Mouse (Mus musculus) forebrain, embryonic 11.5 days (tissue): ENCODE measurements around the gene Wipf3. TPM values are rescaled to one million over a fixed set of nuclear protein-coding genes. Genes with fewer than 3 reads are reported as not detected.

Experiments used
- ATAC-seq: fragments of 200-750 bp; cut with Nextera tagmentation; replicated peaks from 2 replicates; pipeline ENCODE4 v1.8.0; 2017; ENCODE audit warnings: moderate TSS enrichment; ENCODE audit not compliant: low FRiP score
- DNase-seq: peaks from one replicate; pipeline ENCODE4 v3.0.0-alpha.2; 2017; ENCODE audit warnings: low spot score
- H3K27ac ChIP-seq: fragments of 300-500 bp; sonication (generic); 2 replicates; pipeline ENCODE4 v1.5.1; 2014; ENCODE audit warnings: low read depth, low read length
- H3K27me3 ChIP-seq: fragments of 300-500 bp; sonication (generic); 2 replicates; pipeline ENCODE4 v1.6.1; 2014; ENCODE audit warnings: mild to moderate bottlenecking, low read length, mixed read lengths; ENCODE audit not compliant: control insufficient read depth, insufficient read depth
- H3K36me3 ChIP-seq: fragments of 300-500 bp; sonication (generic); 2 replicates; pipeline ENCODE4 v1.6.1; 2014; ENCODE audit warnings: mild to moderate bottlenecking, low read length, moderate library complexity, mixed read lengths; ENCODE audit not compliant: control insufficient read depth, insufficient read depth
- H3K4me1 ChIP-seq: fragments of 300-500 bp; sonication (generic); replicated peaks from 2 replicates; pipeline ENCODE4 v1.6.1; 2014; ENCODE audit warnings: low read length, mixed read lengths; ENCODE audit not compliant: control insufficient read depth, insufficient read depth
- H3K4me2 ChIP-seq: fragments of 300-500 bp; sonication (generic); 2 replicates; pipeline ENCODE4 v1.6.1; 2014; ENCODE audit warnings: low read depth, mild to moderate bottlenecking, low read length, moderate library complexity, mixed read lengths; ENCODE audit not compliant: severe bottlenecking
- H3K4me3 ChIP-seq: fragments of 300-500 bp; sonication (generic); 2 replicates; pipeline ENCODE4 v1.5.1; 2014; ENCODE audit warnings: low read depth, low read length
- H3K9ac ChIP-seq: fragments of 300-500 bp; sonication (generic); 2 replicates; pipeline ENCODE4 v1.6.1; 2014; ENCODE audit warnings: low read length
- H3K9me3 ChIP-seq: fragments of 300-500 bp; sonication (generic); 2 replicates; pipeline ENCODE4 v1.6.1; 2016; ENCODE audit warnings: low read length, mixed read lengths; ENCODE audit not compliant: control insufficient read depth
- WGBS: fragments of 180-500 bp; shearing (Covaris S2); extraction: QIAGEN DNeasy Blood & Tissue Kit; methylation state at CpG from one replicate; pipeline ENCODE4 v1.1.7; 2014; 5-methylcytosine and 5-hydroxymethylcytosine counted together
- polyA plus RNA-seq: library from polyadenylated mRNA; unstranded; fragments of >200 nt; fragmentation: Nextera tagmentation; extraction: Ambion mirVana; gene quantifications from 2 replicates; pipeline ENCODE4 v1.2.1, GENCODE M21; 2014

Gene Wipf3
- polyA plus RNA-seq, 1 experiment from 2014 or later = 0.96 TPM

GRCm38 (mm10) chr6:54435663-54436062 lies 6.3 kb downstream of the Wipf3 start:
- Histone ChIP-seq H3K9me3 (no peaks in the 10 kb centered on the region), H3K4me3 (no peak overlapping the region), H3K4me2 (no peak overlapping the region), H3K27me3 (peaks cover 1% of the 10 kb centered on the region; the same call in 1 of the 2 replicates), H3K9ac (no peak overlapping the region), H3K27ac (no peak overlapping the region), H3K4me1 (peaks cover 11% of the 10 kb centered on the region; the same call in 1 of the 2 replicates), H3K36me3 (no peaks in the 10 kb centered on the region)
- DNase-seq = peak; percentile 61
- WGBS = 24% methylated on average over 7 of the region's 7 CpGs
- ATAC-seq = peak; percentile 73

- Histone ChIP-seq H3K27me3 (no peaks in the 10 kb centered on the region; the same call in 1 of the 2 replicates), H3K27ac (no peak overlapping the region), H3K4me2 (no peak overlapping the region), H3K4me1 (peaks cover 11% of the 10 kb centered on the region; the same call in 1 of the 2 replicates), H3K4me3 (no peak overlapping the region), H3K36me3 (no peaks in the 10 kb centered on the region), H3K9me3 (no peaks in the 10 kb centered on the region), H3K9ac (no peak overlapping the region)
- no peak for DNase-seq
- WGBS = 71% methylated on average over 5 of the region's 5 CpGs
- ATAC-seq = no peak
Measured at GRCm38 (mm10) chr6:54436286-54436685, 6.9 kb downstream of the Wipf3 start.

- Histone ChIP-seq H3K4me1 (peaks cover 9% of the 10 kb centered on the region; the same call in 1 of the 2 replicates), H3K4me2 (no peak overlapping the region), H3K27me3 (no peaks in the 10 kb centered on the region), H3K9ac (no peak overlapping the region), H3K9me3 (no peaks in the 10 kb centered on the region), H3K27ac (no peak overlapping the region), H3K4me3 (no peak overlapping the region), H3K36me3 (no peaks in the 10 kb centered on the region)
- ATAC-seq (no peak), DNase-seq (peak; percentile 18)
- WGBS = 80% methylated on average over 4 of the region's 4 CpGs
Measured at GRCm38 (mm10) chr6:54438510-54438909, 9.1 kb downstream of the Wipf3 start.

- Histone ChIP-seq H3K27ac (no peak overlapping the region), H3K4me3 (no peak overlapping the region), H3K9me3 (no peaks in the 10 kb centered on the region), H3K4me1 (peaks cover under 1% of the 10 kb centered on the region; the same call in 1 of the 2 replicates), H3K4me2 (no peak overlapping the region), H3K36me3 (no peaks in the 10 kb centered on the region), H3K27me3 (no peaks in the 10 kb centered on the region), H3K9ac (no peak overlapping the region)
- ATAC-seq = no peak
- DNase-seq = no peak
- 93% methylated on average over 6 of the region's 6 CpGs for WGBS
Measured at GRCm38 (mm10) chr6:54440658-54441057, 11.3 kb downstream of the Wipf3 start.

DNA sequence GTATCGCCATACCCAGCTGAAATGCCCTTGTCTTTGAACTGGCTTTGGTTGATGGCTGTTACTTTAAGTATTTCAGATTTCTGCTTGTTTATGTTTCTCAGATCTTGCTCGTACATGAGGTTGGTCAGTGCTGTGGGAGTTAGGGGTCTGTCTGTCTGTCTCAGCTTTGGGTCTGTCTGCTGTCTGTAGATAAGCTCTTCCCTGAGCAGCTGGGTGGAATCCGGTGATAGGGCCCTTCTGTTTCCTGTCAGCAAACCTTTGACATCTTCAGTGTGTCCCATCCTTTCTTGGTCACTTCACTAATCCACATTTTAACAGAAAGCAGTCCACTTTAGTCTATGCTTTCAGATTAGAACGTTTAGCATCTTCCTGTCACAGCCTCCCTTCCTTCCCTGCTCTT lies 14.3 kb downstream of the Wipf3 start:
- ATAC-seq (no peak), DNase-seq (no peak)
- H3K36me3 ChIP-seq = no peaks in the 10 kb centered on the region
- H3K9ac ChIP-seq = no peak overlapping the region
- H3K27me3 ChIP-seq = no peaks in the 10 kb centered on the region
- H3K4me1 ChIP-seq = no peaks in the 10 kb centered on the region
- no peak overlapping the region for H3K4me2 ChIP-seq
- no peak overlapping the region for H3K27ac ChIP-seq
- H3K4me3 ChIP-seq = no peak overlapping the region
- 85% methylated on average over 4 of the region's 4 CpGs for WGBS
- no peaks in the 10 kb centered on the region for H3K9me3 ChIP-seq

DNA sequence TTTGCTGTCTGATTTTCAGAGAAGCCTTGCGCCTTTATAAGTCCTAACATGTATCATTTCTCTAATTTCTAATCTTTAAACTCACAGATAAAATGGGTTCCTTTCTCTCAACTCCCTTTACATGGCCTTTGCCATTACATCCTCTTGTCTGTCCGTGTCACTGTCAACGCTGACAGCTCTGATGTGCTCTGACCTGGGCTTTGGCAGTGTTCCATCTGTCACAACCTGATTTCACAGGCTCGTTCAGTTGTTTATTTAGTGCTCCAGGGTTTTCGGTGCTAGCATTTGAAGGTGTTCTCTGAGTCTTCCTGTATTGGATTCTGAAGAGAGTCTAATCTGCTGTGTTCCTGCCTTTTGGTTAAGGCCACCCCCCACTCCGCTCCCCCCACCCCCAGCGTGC lies 14.7 kb downstream of the Wipf3 start:
- H3K27me3 ChIP-seq = no peaks in the 10 kb centered on the region
- H3K9me3 ChIP-seq = no peaks in the 10 kb centered on the region
- no peak overlapping the region for H3K9ac ChIP-seq
- DNase-seq = peak; percentile 22
- WGBS = 81% methylated on average over 7 of the region's 7 CpGs
- no peak overlapping the region for H3K4me3 ChIP-seq
- H3K4me1 ChIP-seq = no peaks in the 10 kb centered on the region
- H3K36me3 ChIP-seq = no peaks in the 10 kb centered on the region
- ATAC-seq = no peak
- no peak overlapping the region for H3K4me2 ChIP-seq
- H3K27ac ChIP-seq = no peak overlapping the region

- Histone ChIP-seq H3K9me3 (no peaks in the 10 kb centered on the region), H3K4me2 (no peak overlapping the region), H3K27me3 (no peaks in the 10 kb centered on the region), H3K4me3 (no peak overlapping the region), H3K27ac (no peak overlapping the region), H3K9ac (no peak overlapping the region), H3K36me3 (no peaks in the 10 kb centered on the region), H3K4me1 (no peaks in the 10 kb centered on the region)
- WGBS = 90% methylated on average over 7 of the region's 7 CpGs
- DNase-seq (peak; percentile 25), ATAC-seq (no peak)
Measured at GRCm38 (mm10) chr6:54445249-54445818, 15.9 kb downstream of the Wipf3 start.

GRCm38 (mm10) chr6:54447353-54447752 lies 17.9 kb downstream of the Wipf3 start:
- H3K9ac ChIP-seq = no peak overlapping the region
- no peak overlapping the region for H3K4me3 ChIP-seq
- no peaks in the 10 kb centered on the region for H3K36me3 ChIP-seq
- ATAC-seq (no peak), DNase-seq (peak; percentile 9)
- no peaks in the 10 kb centered on the region for H3K9me3 ChIP-seq
- H3K4me1 ChIP-seq = no peaks in the 10 kb centered on the region
- 84% methylated on average over 4 of the region's 4 CpGs for WGBS
- no peak overlapping the region for H3K27ac ChIP-seq
- H3K27me3 ChIP-seq = no peaks in the 10 kb centered on the region
- no peak overlapping the region for H3K4me2 ChIP-seq

DNA sequence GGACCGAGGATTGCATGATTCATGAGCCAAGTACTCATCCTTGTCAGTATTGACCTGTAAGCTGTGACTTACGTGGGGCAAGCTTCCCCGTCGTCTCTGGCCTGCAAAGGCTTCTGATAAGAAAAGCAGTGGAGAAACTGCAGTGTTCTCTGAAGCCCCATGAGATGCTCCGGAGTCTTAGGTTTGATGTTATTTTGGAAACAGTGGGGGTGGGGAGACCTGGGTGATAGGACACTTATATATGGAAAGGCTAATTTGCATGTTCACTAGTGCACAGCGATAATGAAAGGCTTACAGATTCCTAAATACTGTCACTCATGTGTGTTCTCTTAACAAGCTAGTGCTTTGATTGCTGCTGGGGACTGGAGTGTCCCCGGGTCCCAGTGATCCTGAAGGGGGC lies 30.3 kb downstream of the Wipf3 start:
- Histone ChIP-seq H3K9me3 (no peaks in the 10 kb centered on the region), H3K4me2 (no peak overlapping the region), H3K27ac (no peak overlapping the region), H3K4me1 (no peaks in the 10 kb centered on the region), H3K36me3 (no peaks in the 10 kb centered on the region), H3K9ac (no peak overlapping the region), H3K4me3 (no peak overlapping the region), H3K27me3 (no peaks in the 10 kb centered on the region)
- ATAC-seq (no peak), DNase-seq (peak; percentile 40)
- 66% methylated on average over 7 of the region's 7 CpGs for WGBS
